Mouse (Mus musculus) heart, postnatal 0 days (tissue): ENCODE data around the gene Tk1. TPM values are rescaled to one million over a fixed set of nuclear protein-coding genes. Genes with fewer than 3 reads are reported as not detected.
"Not testable (repeated sequence)": the region's sequence is repeated elsewhere in the genome, so short reads cannot be mapped to it uniquely, and the experiment has no call there.

Source experiments
- ATAC-seq: fragments of 200-750 bp; cut with Nextera tagmentation; 2 replicates; pipeline ENCODE4 v1.8.0; 2017; ENCODE audit warnings: low read depth, moderate number of reproducible peaks, moderate library complexity; ENCODE audit not compliant: insufficient read depth
- DNase-seq: peaks from one replicate; pipeline ENCODE4 v3.0.0-alpha.2; 2016; ENCODE audit warnings: low spot score
- H3K27ac ChIP-seq: fragments of 300-500 bp; sonication (generic); 2 replicates; pipeline ENCODE4 v1.5.1; 2014; ENCODE audit warnings: low read depth, mild to moderate bottlenecking
- H3K27me3 ChIP-seq: fragments of 300-500 bp; sonication (generic); 2 replicates; pipeline ENCODE4 v1.6.1; 2014; ENCODE audit warnings: low read length, mixed read lengths; ENCODE audit not compliant: control insufficient read depth, insufficient read depth
- H3K36me3 ChIP-seq: fragments of 300-500 bp; sonication (generic); replicated peaks from 2 replicates; pipeline ENCODE4 v1.6.1; 2014; ENCODE audit warnings: low read length, mixed read lengths; ENCODE audit not compliant: control insufficient read depth, insufficient read depth
- H3K4me1 ChIP-seq: fragments of 300-500 bp; sonication (generic); 2 replicates; pipeline ENCODE4 v1.6.1; 2014; ENCODE audit warnings: antibody characterized with exemption; ENCODE audit not compliant: control insufficient read depth, insufficient read depth
- H3K4me2 ChIP-seq: fragments of 300-500 bp; sonication (generic); 2 replicates; pipeline ENCODE4 v1.6.1; 2014; ENCODE audit warnings: low read depth, mild to moderate bottlenecking, low read length, moderate library complexity
- H3K4me3 ChIP-seq: fragments of 300-500 bp; sonication (generic); 2 replicates; pipeline ENCODE4 v1.5.1; 2014; ENCODE audit warnings: low read depth, low read length
- H3K9ac ChIP-seq: fragments of 300-500 bp; sonication (generic); replicated peaks from 2 replicates; pipeline ENCODE4 v1.6.1; 2014; ENCODE audit warnings: low read depth, low read length, mixed read lengths
- H3K9me3 ChIP-seq: fragments of 300-500 bp; sonication (generic); replicated peaks from 2 replicates; pipeline ENCODE4 v1.6.1; 2016; ENCODE audit warnings: low read length; ENCODE audit not compliant: control insufficient read depth
- CTCF ChIP-seq: IDR thresholded peaks from 2 replicates; pipeline ENCODE4 v1.5.1; 2016; ENCODE audit warnings: antibody characterized with exemption, control low read depth, low read depth
- EP300 ChIP-seq: IDR thresholded peaks from 2 replicates; pipeline ENCODE4 v1.6.1; 2016; ENCODE audit warnings: antibody characterized with exemption, low read depth
- WGBS: fragments of 180-500 bp; shearing (Covaris S2); extraction: QIAGEN DNeasy Blood & Tissue Kit; methylation state at CpG from one replicate; pipeline ENCODE4 v1.1.7; 2014; 5-methylcytosine and 5-hydroxymethylcytosine counted together
- polyA plus RNA-seq: library from polyadenylated mRNA; unstranded; fragments of >200 nt; fragmentation: Nextera tagmentation; extraction: Ambion mirVana; gene quantifications from 2 replicates; pipeline ENCODE4 v1.2.1, GENCODE M21; 2015
- total RNA-seq: library from RNA; depleted of rRNA; stranded (reverse); fragments of >200 nt; gene quantifications from 2 replicates; pipeline ENCODE4 v1.2.3, GENCODE M21; 2014; ENCODE audit warnings: low replicate concordance

Tk1 gene
- total and polyA plus RNA-seq, 2 experiments from 2014 or later: 41.4 to 103 TPM

DNA sequence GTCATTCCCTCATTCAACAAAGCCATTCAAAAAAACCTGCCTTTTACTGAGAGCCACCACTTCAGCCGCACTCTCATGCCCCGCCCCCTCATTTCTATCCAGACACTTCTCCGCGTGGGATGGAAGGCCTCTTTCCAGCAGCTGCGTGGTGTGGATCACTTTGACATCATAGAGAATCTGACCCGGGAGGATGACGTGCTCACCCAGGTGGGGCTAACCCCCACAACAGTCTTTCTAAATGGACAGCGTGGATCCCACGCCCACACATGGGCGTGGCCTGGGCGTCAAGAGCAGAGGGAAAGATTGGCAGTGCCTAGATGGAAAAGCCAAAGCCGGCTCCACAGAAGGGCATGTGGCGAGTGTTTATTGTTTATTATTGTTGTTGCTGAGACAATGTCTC is 10.4 kb upstream of the Tk1 start:
- Histone ChIP-seq H3K36me3 (no peaks in the 10 kb centered on the region), H3K27ac (no peak overlapping the region), H3K4me3 (no peak overlapping the region), H3K4me1 (peaks cover 17% of the 10 kb centered on the region), H3K9ac (no peak overlapping the region), H3K4me2 (peak overlapping the region; percentile 36; the same call in 1 of the 2 replicates), H3K27me3 (no peaks in the 10 kb centered on the region), H3K9me3 (no peaks in the 10 kb centered on the region)
- DNase-seq (no peak), ATAC-seq (peak; percentile 25; the same call in 1 of the 2 replicates)
- WGBS: 20% methylated on average over 13 of the region's 13 CpGs
- TF ChIP-seq CTCF (no peak), EP300 (no peak)

DNA sequence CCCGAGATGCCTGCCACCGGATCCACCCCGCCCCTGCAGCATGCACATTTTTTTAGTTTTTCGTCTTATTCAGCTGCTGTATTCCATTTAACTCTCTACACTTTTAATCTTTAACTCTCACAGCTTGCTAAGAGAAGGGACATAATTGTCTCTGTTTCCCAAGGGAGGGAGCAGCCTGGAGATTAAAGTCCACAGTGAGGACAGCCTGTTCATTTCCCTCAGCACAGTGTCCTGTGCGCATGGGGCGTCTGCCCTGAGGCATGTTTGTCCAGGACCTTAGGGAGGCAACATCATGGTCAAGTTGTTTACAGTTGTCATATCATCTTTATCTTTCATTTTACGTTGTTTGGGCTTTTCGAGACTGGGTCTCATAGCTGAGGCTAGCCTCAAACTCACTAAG is 8.2 kb upstream of the Tk1 start:
- DNase-seq (no peak), ATAC-seq (no peak)
- H3K4me3 ChIP-seq: no peak overlapping the region
- peaks cover 36% of the 10 kb centered on the region for H3K4me1 ChIP-seq
- H3K4me2 ChIP-seq: no peak overlapping the region
- H3K36me3 ChIP-seq: no peaks in the 10 kb centered on the region
- no peak overlapping the region for H3K9ac ChIP-seq
- no peak overlapping the region for H3K27ac ChIP-seq
- H3K9me3 ChIP-seq: no peaks in the 10 kb centered on the region
- H3K27me3 ChIP-seq: no peaks in the 10 kb centered on the region
- TF ChIP-seq CTCF: no peak
- TF ChIP-seq EP300: no peak
- 90% methylated on average over 8 of the region's 8 CpGs for WGBS

DNA sequence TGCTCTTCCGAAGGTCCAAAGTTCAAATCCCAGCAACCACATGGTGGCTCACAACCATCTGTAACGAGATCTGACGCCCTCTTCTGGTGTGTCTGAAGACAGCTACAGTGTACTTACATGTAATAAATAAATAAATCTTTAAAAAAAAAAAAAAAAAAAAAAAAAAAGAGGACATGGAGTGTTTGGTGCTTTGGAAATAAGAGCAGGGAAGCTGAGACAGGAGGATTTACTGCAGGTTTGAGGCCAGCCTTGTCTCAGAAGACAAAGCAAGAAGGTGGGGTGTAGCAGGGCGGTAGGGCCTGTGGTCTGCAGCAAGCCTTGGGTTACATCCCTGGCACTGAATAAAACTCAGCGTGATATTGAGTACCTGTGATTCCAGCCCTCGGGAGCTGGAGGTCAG is 7.6 kb upstream of the Tk1 start:
- H3K4me1 ChIP-seq: peaks cover 36% of the 10 kb centered on the region
- ATAC-seq, H3K27me3 ChIP-seq, H3K4me3 ChIP-seq, DNase-seq, H3K27ac ChIP-seq, H3K9me3 ChIP-seq, H3K36me3 ChIP-seq, H3K9ac ChIP-seq, H3K4me2 ChIP-seq: not testable (repeated sequence)
- WGBS: 93% methylated on average over 4 of the region's 6 CpGs

DNA sequence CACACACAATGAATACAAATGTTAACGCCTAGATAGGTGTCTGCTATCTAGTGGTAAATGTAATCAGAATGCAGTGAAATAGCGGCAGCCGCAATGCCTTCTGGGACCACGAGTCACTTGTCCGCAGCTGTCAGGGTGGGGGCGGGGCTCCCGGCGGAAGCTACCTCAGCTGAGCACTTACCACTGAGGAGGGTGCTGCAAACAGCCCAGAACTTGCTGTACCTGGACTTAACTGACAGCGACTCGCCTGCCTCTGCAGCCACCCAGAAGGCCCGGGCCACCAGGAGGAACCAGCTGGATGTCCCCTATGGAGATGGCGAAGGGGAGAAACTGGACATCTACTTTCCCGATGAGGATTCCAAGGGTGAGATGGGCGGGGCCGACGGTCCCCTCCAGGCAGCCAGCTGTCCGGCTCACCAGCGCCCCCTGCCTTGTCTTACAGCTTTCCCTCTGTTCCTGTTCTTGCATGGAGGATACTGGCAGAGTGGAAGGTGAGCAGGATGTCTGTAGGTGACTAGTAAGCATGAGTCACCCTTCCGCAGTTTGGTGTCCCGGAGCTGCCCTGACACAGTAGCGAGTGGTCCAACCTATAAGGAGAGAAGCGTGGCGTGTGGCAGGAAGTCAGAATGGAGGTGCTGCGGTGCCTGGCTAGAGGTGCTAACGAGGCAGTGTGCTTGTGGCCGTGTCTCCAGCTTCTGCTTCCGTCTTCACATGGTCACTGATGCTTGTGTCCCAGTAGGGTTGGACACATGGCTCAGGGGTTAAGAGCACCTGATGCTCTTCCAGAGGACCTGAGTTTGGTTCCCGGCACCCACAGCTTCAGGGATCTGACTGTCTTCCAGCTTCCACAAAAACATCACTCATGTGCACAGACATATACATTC is 6.4 kb upstream of the Tk1 start:
- Histone ChIP-seq H3K9ac (no peak overlapping the region), H3K9me3 (no peaks in the 10 kb centered on the region), H3K27ac (peak overlapping the region; percentile 18; the same call in 1 of the 2 replicates), H3K4me3 (peak overlapping the region; percentile 24; the same call in 1 of the 2 replicates), H3K4me2 (peak overlapping the region; percentile 54), H3K36me3 (no peaks in the 10 kb centered on the region), H3K4me1 (peaks cover 40% of the 10 kb centered on the region), H3K27me3 (no peaks in the 10 kb centered on the region)
- DNase-seq: peak; percentile 61
- ATAC-seq: no peak
- WGBS: 32% methylated on average over 28 of the region's 28 CpGs
- no peak for TF ChIP-seq EP300
- peak; percentile 55 for TF ChIP-seq CTCF

DNA sequence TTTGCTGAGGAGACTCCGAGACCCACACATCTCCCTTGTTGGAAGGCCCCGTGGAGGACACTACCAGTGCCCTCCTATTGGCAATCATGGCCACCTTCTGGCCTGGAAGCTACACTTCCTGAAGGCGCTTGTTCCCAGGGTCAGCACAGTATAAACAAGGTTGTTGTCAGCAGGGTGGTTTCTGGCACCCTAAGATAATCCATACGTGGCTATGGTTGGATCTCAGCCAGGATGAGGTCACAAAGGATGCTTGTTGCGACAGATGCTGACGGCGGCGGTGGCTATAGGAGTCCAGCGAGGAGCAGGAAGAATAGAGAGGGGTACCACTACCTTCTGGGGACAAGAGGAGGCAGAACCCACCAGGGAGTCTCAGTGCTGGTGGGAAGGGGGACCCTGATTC is 4.5 kb upstream of the Tk1 start:
- WGBS: 47% methylated on average over 9 of the region's 9 CpGs
- Histone ChIP-seq H3K4me1 (peaks cover 55% of the 10 kb centered on the region), H3K27me3 (no peaks in the 10 kb centered on the region), H3K27ac (peak overlapping the region; percentile 91), H3K4me3 (no peak overlapping the region), H3K9ac (0 out of 2 replicates have a peak overlapping the region, but pooled peaks have one; percentile 21), H3K36me3 (no peaks in the 10 kb centered on the region), H3K9me3 (no peaks in the 10 kb centered on the region), H3K4me2 (no peak overlapping the region)
- TF ChIP-seq CTCF (no peak), EP300 (no peak)
- DNase-seq: no peak
- ATAC-seq: no peak
